Mouse (Mus musculus) midbrain, embryonic 16.5 days (tissue): ENCODE measurements around the gene Zfp704. TPM values are rescaled to one million over a fixed set of nuclear protein-coding genes. Genes with fewer than 3 reads are reported as not detected.
A peak's percentile ranks its signal among the peaks of the same experiment; 100 is the strongest.

Experiments
- ATAC-seq: fragments of 200-750 bp; cut with Nextera tagmentation; 2 replicates; pipeline ENCODE4 v1.8.0; 2017; ENCODE audit warnings: moderate TSS enrichment
- H3K27ac ChIP-seq: fragments of 300-500 bp; sonication (generic); 2 replicates; pipeline ENCODE4 v1.5.1; 2014; ENCODE audit warnings: mild to moderate bottlenecking, low read length, mixed read lengths
- H3K27me3 ChIP-seq: fragments of 300-500 bp; sonication (generic); 2 replicates; pipeline ENCODE4 v1.6.1; 2014; ENCODE audit warnings: low read depth, low read length, mixed read lengths; ENCODE audit not compliant: control insufficient read depth, insufficient read depth
- H3K36me3 ChIP-seq: fragments of 300-500 bp; sonication (generic); 2 replicates; pipeline ENCODE4 v1.6.1; 2014; ENCODE audit warnings: mild to moderate bottlenecking, low read length, moderate library complexity, mixed read lengths; ENCODE audit not compliant: control insufficient read depth, insufficient read depth
- H3K4me1 ChIP-seq: fragments of 300-500 bp; sonication (generic); 2 replicates; pipeline ENCODE4 v1.6.1; 2014; ENCODE audit warnings: mild to moderate bottlenecking, low read length, mixed read lengths; ENCODE audit not compliant: control insufficient read depth, insufficient read depth
- H3K4me2 ChIP-seq: fragments of 300-500 bp; sonication (generic); 2 replicates; pipeline ENCODE4 v1.6.1; 2014; ENCODE audit warnings: mild to moderate bottlenecking, low read length, mixed read lengths
- H3K4me3 ChIP-seq: fragments of 300-500 bp; sonication (generic); 2 replicates; pipeline ENCODE4 v1.5.1; 2014; ENCODE audit warnings: low read depth, mild to moderate bottlenecking, low read length, moderate library complexity, mixed read lengths
- H3K9ac ChIP-seq: fragments of 300-500 bp; sonication (generic); 2 replicates; pipeline ENCODE4 v1.6.1; 2014; ENCODE audit warnings: low read depth, low read length, mixed read lengths
- H3K9me3 ChIP-seq: fragments of 300-500 bp; sonication (generic); replicated peaks from 2 replicates; pipeline ENCODE4 v1.6.1; 2014; ENCODE audit warnings: mild to moderate bottlenecking, low read length, mixed read lengths; ENCODE audit not compliant: control insufficient read depth, poor library complexity, severe bottlenecking
- WGBS: fragments of 180-500 bp; shearing (Covaris S2); extraction: QIAGEN DNeasy Blood & Tissue Kit; methylation state at CpG from one replicate; pipeline ENCODE4 v1.1.7; 2014; 5-methylcytosine and 5-hydroxymethylcytosine counted together
- polyA plus RNA-seq: library from polyadenylated mRNA; unstranded; fragments of >200 nt; fragmentation: Nextera tagmentation; extraction: Ambion mirVana; gene quantifications from 2 replicates; pipeline ENCODE4 v1.2.1, GENCODE M21; 2015

Zfp704 gene
- polyA plus RNA-seq, 1 experiment from 2014 or later: 14.8 TPM

- peak overlapping the region; percentile 67; the same call in 1 of the 2 replicates for H3K27ac ChIP-seq
- H3K9ac ChIP-seq: no peak overlapping the region
- H3K4me1 ChIP-seq: peaks cover 26% of the 10 kb centered on the region
- H3K9me3 ChIP-seq: no peaks in the 10 kb centered on the region
- H3K4me3 ChIP-seq: no peak overlapping the region
- ATAC-seq: no peak
- no peaks in the 10 kb centered on the region; the same call in 1 of the 2 replicates for H3K27me3 ChIP-seq
- H3K4me2 ChIP-seq: no peak overlapping the region
- 50% methylated on average over 4 of the region's 4 CpGs for WGBS
- no peaks in the 10 kb centered on the region for H3K36me3 ChIP-seq
Observed at GRCm38 (mm10) chr3:9519491-9519890, 90.4 kb downstream of the Zfp704 start.

GRCm38 (mm10) chr3:9518936-9519335 is 90.9 kb downstream of the Zfp704 start:
- ATAC-seq: no peak
- peaks cover 26% of the 10 kb centered on the region for H3K4me1 ChIP-seq
- no peak overlapping the region for H3K27ac ChIP-seq
- H3K27me3 ChIP-seq: no peaks in the 10 kb centered on the region; the same call in 1 of the 2 replicates
- WGBS: 96% methylated on average over 7 of the region's 7 CpGs
- H3K9me3 ChIP-seq: no peaks in the 10 kb centered on the region
- no peak overlapping the region for H3K4me3 ChIP-seq
- H3K36me3 ChIP-seq: no peaks in the 10 kb centered on the region
- H3K4me2 ChIP-seq: no peak overlapping the region
- H3K9ac ChIP-seq: no peak overlapping the region

GRCm38 (mm10) chr3:9516119-9516855 is 93.6 kb downstream of the Zfp704 start:
- Histone ChIP-seq H3K4me2 (no peak overlapping the region), H3K9me3 (no peaks in the 10 kb centered on the region), H3K4me1 (peaks cover 14% of the 10 kb centered on the region), H3K27me3 (no peaks in the 10 kb centered on the region; the same call in 1 of the 2 replicates), H3K27ac (no peak overlapping the region), H3K9ac (no peak overlapping the region), H3K36me3 (no peaks in the 10 kb centered on the region), H3K4me3 (no peak overlapping the region)
- ATAC-seq: no peak
- 74% methylated on average over 7 of the region's 8 CpGs for WGBS

- H3K4me3 ChIP-seq: no peak overlapping the region
Observed at GRCm38 (mm10) chr3:9515527-9515926, 94.4 kb downstream of the Zfp704 start.

GRCm38 (mm10) chr3:9513703-9514110 is 96.2 kb downstream of the Zfp704 start:
- H3K4me2 ChIP-seq: no peak overlapping the region
- no peaks in the 10 kb centered on the region for H3K9me3 ChIP-seq
- H3K27ac ChIP-seq: no peak overlapping the region
- no peaks in the 10 kb centered on the region; the same call in 1 of the 2 replicates for H3K4me1 ChIP-seq
- no peak overlapping the region for H3K4me3 ChIP-seq
- H3K9ac ChIP-seq: no peak overlapping the region
- WGBS: 8% methylated on average over 7 of the region's 7 CpGs
- no peaks in the 10 kb centered on the region; the same call in 1 of the 2 replicates for H3K27me3 ChIP-seq
- no peak; the same call in 1 of the 2 replicates for ATAC-seq
- no peaks in the 10 kb centered on the region for H3K36me3 ChIP-seq

More at GRCm38 (mm10) chr3:9515527-9515926, 94.4 kb downstream of the Zfp704 start:
- no peaks in the 10 kb centered on the region; the same call in 1 of the 2 replicates for H3K27me3 ChIP-seq
- WGBS: 81% methylated on average over 8 of the region's 8 CpGs
- H3K4me2 ChIP-seq: no peak overlapping the region
- peaks cover 11% of the 10 kb centered on the region for H3K4me1 ChIP-seq
- H3K9ac ChIP-seq: no peak overlapping the region
- no peak overlapping the region for H3K27ac ChIP-seq
- no peak for ATAC-seq
- H3K9me3 ChIP-seq: no peaks in the 10 kb centered on the region
- no peaks in the 10 kb centered on the region for H3K36me3 ChIP-seq

GRCm38 (mm10) chr3:9512199-9512598 is 97.7 kb downstream of the Zfp704 start:
- 96% methylated on average over 10 of the region's 10 CpGs for WGBS
- H3K4me1 ChIP-seq: no peaks in the 10 kb centered on the region; the same call in 1 of the 2 replicates
- no peak overlapping the region for H3K27ac ChIP-seq
- H3K4me3 ChIP-seq: no peak overlapping the region
- H3K4me2 ChIP-seq: no peak overlapping the region
- no peaks in the 10 kb centered on the region for H3K9me3 ChIP-seq
- no peak overlapping the region for H3K9ac ChIP-seq
- no peaks in the 10 kb centered on the region; the same call in 1 of the 2 replicates for H3K27me3 ChIP-seq
- H3K36me3 ChIP-seq: no peaks in the 10 kb centered on the region
- no peak; the same call in 1 of the 2 replicates for ATAC-seq

- no peak overlapping the region for H3K27ac ChIP-seq
- no peak for ATAC-seq
- no peaks in the 10 kb centered on the region for H3K27me3 ChIP-seq
- 78% methylated on average over 6 of the region's 6 CpGs for WGBS
- no peaks in the 10 kb centered on the region for H3K36me3 ChIP-seq
- no peak overlapping the region for H3K4me2 ChIP-seq
- no peak overlapping the region for H3K9ac ChIP-seq
- H3K9me3 ChIP-seq: no peaks in the 10 kb centered on the region
- peaks cover 9% of the 10 kb centered on the region for H3K4me1 ChIP-seq
- no peak overlapping the region for H3K4me3 ChIP-seq
Observed at GRCm38 (mm10) chr3:9505692-9506211, 104.1 kb downstream of the Zfp704 start.

GRCm38 (mm10) chr3:9504371-9504770 is 105.5 kb downstream of the Zfp704 start:
- Histone ChIP-seq H3K4me2 (no peak overlapping the region), H3K36me3 (no peaks in the 10 kb centered on the region), H3K4me1 (peaks cover 18% of the 10 kb centered on the region), H3K27ac (no peak overlapping the region), H3K4me3 (no peak overlapping the region), H3K9ac (no peak overlapping the region), H3K9me3 (no peaks in the 10 kb centered on the region), H3K27me3 (no peaks in the 10 kb centered on the region)
- WGBS: 90% methylated on average over 4 of the region's 4 CpGs
- ATAC-seq: no peak

- 5% methylated on average over 6 of the region's 6 CpGs for WGBS
- Histone ChIP-seq H3K4me3 (no peak overlapping the region), H3K36me3 (no peaks in the 10 kb centered on the region), H3K27me3 (no peaks in the 10 kb centered on the region), H3K9me3 (no peaks in the 10 kb centered on the region), H3K4me1 (peaks cover 21% of the 10 kb centered on the region), H3K4me2 (peak overlapping the region; percentile 29), H3K27ac (peak overlapping the region; percentile 79), H3K9ac (no peak overlapping the region)
- peak; percentile 98 for ATAC-seq
Observed at GRCm38 (mm10) chr3:9500725-9501124, 109.2 kb downstream of the Zfp704 start.
